Mouse (Mus musculus) liver, postnatal 0 days (tissue): ENCODE data around the gene Cmtm5. TPM values are rescaled to one million over a fixed set of nuclear protein-coding genes. Genes with fewer than 3 reads are reported as not detected.
A peak's percentile ranks its signal among the peaks of the same experiment; 100 is the strongest.

Source experiments
- ATAC-seq: fragments of 200-750 bp; cut with Nextera tagmentation; 2 replicates; pipeline ENCODE4 v1.8.0; 2017; ENCODE audit warnings: mild to moderate bottlenecking, moderate library complexity
- DNase-seq: peaks from one replicate; pipeline ENCODE4 v3.0.0-alpha.2; 2016
- H3K27ac ChIP-seq: fragments of 300-500 bp; sonication (generic); 2 replicates; pipeline ENCODE4 v1.5.1; 2014; ENCODE audit warnings: antibody characterized with exemption, moderate library complexity, mild to moderate bottlenecking, low read depth
- H3K27me3 ChIP-seq: fragments of 300-500 bp; sonication (generic); 2 replicates; pipeline ENCODE4 v1.6.1; 2014; ENCODE audit warnings: low read length, control low read depth, mixed read lengths; ENCODE audit not compliant: insufficient read depth
- H3K36me3 ChIP-seq: fragments of 300-500 bp; sonication (generic); replicated peaks from 2 replicates; pipeline ENCODE4 v1.6.1; 2014; ENCODE audit warnings: mild to moderate bottlenecking, control low read depth, low read length, moderate library complexity, mixed read lengths; ENCODE audit not compliant: insufficient read depth
- H3K4me1 ChIP-seq: fragments of 300-500 bp; sonication (generic); 2 replicates; pipeline ENCODE4 v1.6.1; 2014; ENCODE audit warnings: antibody characterized with exemption, mild to moderate bottlenecking, control low read depth; ENCODE audit not compliant: insufficient read depth
- H3K4me2 ChIP-seq: fragments of 300-500 bp; sonication (generic); 2 replicates; pipeline ENCODE4 v1.6.1; 2014; ENCODE audit warnings: low read depth, mild to moderate bottlenecking, low read length, moderate library complexity, mixed read lengths
- H3K4me3 ChIP-seq: fragments of 300-500 bp; sonication (generic); 2 replicates; pipeline ENCODE4 v1.5.1; 2014; ENCODE audit warnings: low read depth, low read length
- H3K9ac ChIP-seq: fragments of 300-500 bp; sonication (generic); replicated peaks from 2 replicates; pipeline ENCODE4 v1.6.1; 2014; ENCODE audit warnings: mild to moderate bottlenecking, moderate library complexity
- H3K9me3 ChIP-seq: fragments of 300-500 bp; sonication (generic); 2 replicates; pipeline ENCODE4 v1.6.1; 2016; ENCODE audit warnings: mild to moderate bottlenecking, control low read depth, low read length, mixed read lengths
- CTCF ChIP-seq: sonication (generic); IDR thresholded peaks from 2 replicates; pipeline ENCODE4 v1.5.1; 2016; ENCODE audit warnings: antibody characterized with exemption, low read depth
- EP300 ChIP-seq: IDR thresholded peaks from 2 replicates; pipeline ENCODE4 v1.6.1; 2016; ENCODE audit warnings: antibody characterized with exemption, low read depth, mild to moderate bottlenecking
- WGBS: fragments of 180-500 bp; shearing (Covaris S2); extraction: QIAGEN DNeasy Blood & Tissue Kit; methylation state at CpG from one replicate; pipeline ENCODE4 v1.1.7; 2014; ENCODE audit not compliant: insufficient replicate concordance; 5-methylcytosine and 5-hydroxymethylcytosine counted together
- polyA plus RNA-seq: library from polyadenylated mRNA; unstranded; fragments of >200 nt; fragmentation: Nextera tagmentation; extraction: Ambion mirVana; gene quantifications from 2 replicates; pipeline ENCODE4 v1.2.1, GENCODE M21; 2015

Gene Cmtm5
- polyA plus RNA-seq, 1 experiment from 2014 or later: not detected

DNA sequence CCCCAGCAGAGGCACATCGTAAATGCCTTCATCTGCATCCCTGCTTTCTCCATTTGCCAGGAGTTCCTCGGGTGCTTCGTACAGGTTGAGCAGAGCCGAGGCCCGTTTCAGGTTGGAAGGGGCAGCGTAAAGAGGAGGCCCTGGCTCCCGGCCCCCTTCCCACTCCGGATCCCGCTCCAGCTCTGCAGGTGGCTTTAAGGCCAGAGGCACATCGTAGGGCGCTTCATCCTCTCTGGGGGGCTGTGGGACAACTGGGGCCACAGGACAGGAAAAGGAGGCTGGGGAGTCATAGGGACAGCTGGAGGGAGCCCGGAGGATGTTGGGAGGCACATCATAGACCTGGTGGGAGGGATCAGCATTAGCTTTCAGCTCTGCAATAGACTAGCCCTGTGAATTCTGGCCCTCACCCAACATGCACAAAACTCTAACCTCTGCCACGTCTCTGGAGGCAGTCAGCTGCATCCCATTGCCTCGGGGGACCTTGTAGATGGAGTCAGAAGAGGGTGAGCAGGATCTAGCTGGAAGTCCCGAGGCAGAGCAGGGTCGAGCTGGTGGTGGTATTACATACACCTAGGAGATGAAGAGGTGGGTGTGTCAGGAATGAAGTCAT, 15.9 kb upstream of the Cmtm5 start:
- no peak overlapping the region for H3K4me2 ChIP-seq
- no peak for TF ChIP-seq EP300
- TF ChIP-seq CTCF: no peak
- no peak overlapping the region for H3K4me3 ChIP-seq
- WGBS: 76% methylated on average over 16 of the region's 16 CpGs
- no peaks in the 10 kb centered on the region for H3K9me3 ChIP-seq
- ATAC-seq: no peak
- H3K27ac ChIP-seq: no peak overlapping the region
- H3K4me1 ChIP-seq: no peaks in the 10 kb centered on the region
- DNase-seq: no peak
- no peaks in the 10 kb centered on the region for H3K36me3 ChIP-seq
- H3K9ac ChIP-seq: no peak overlapping the region
- peaks cover 10% of the 10 kb centered on the region for H3K27me3 ChIP-seq

DNA sequence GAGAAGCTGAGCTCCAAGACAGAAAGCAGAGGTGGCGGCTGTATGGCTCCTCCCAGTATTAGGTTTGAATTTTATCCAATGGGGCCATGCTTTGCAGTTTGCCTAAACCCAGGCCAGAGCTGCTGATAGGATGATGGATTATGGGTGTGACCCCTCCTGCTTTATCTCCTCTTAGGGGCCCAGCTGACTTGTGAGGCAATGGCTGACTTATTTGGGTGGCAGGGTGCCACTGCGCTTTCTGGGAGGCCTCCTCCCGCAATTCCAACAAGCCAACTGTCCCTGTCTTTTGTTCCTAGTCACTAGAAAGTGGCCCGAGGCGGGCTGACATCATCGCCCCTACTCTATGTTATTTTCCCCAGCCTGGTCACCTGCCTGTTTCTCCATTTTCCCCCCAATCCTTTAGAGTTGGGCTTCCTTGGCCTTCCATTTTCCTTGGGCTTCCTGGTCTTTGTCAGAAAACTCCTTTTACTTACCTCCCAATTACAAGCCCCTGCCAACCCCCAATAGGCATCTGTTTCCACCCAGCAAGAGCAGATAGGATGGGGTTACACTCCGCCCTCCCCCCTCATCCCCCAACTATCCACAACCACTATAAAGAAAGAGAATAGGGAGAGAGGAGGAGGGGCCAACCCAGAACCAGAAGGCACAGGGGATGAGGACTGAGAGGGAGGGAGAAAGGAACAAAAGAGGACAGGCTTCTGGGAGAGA, 11.3 kb upstream of the Cmtm5 start:
- peaks cover 50% of the 10 kb centered on the region for H3K27me3 ChIP-seq
- H3K36me3 ChIP-seq: no peaks in the 10 kb centered on the region
- no peak overlapping the region for H3K4me2 ChIP-seq
- H3K9ac ChIP-seq: no peak overlapping the region
- TF ChIP-seq CTCF (no peak), EP300 (no peak)
- H3K4me3 ChIP-seq: no peak overlapping the region
- no peak for DNase-seq
- no peak overlapping the region for H3K27ac ChIP-seq
- H3K9me3 ChIP-seq: no peaks in the 10 kb centered on the region
- WGBS: 56% methylated on average over 7 of the region's 7 CpGs
- peaks cover 11% of the 10 kb centered on the region for H3K4me1 ChIP-seq
- ATAC-seq: peak; percentile 76

DNA sequence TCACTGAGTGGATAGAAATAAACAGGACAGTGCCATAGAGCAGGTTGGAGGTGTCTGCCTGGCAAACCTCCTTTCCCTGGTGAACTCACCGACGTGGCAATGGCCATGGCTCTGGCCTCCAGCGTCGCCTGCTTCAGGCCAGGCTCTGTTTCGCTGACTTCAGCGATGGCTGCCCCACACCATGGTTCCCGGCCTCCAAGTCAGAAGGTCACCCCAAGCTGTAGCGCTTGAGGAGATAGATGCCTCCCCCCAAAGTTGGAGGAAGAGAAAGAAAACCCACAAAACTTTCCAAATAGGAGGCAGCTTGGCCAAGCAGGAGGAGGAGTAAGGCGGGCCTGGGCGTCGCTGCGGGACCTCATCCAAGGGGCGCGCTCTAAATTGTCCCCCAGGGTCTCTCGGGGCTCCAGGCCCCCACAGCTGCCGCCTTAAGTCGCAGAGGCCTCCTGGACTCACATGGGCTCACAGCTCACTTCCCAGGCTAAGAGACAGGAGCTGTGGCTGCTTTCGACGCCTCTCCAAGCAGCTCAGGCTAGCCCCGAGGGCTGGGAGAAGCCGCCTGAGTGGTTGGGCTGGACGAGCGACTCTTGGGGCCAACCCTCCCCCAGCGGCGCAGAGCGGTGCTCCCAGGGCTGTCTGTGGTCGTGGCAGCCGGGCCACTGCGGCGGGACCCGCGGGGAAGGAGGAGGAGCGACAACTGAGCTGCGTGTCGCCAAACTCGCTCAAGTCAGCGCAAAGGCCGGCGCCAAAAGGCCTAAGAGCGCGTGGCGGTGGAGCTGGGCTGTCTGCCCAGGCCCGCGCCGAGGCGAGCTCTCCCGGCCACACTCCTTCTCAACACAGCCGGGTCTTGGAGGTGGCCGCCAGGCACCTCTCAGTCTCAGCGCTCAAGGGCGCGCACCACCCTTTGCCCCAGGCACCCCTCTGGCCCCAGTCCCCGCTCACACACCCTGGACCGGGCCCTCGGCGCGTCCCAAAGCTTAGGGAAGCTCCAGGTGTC, 10.4 kb upstream of the Cmtm5 start, which contains the start of gene Efs:
Gene Efs, minus strand, starts transcription at position 778 of the 994 bp plus-strand sequence.
- WGBS: 7% methylated on average over 56 of the region's 57 CpGs
- Histone ChIP-seq H3K36me3 (no peaks in the 10 kb centered on the region), H3K4me2 (peak within 1 kb of the TSS; percentile 66), H3K9me3 (no peaks in the 10 kb centered on the region), H3K4me3 (peak within 1 kb of the TSS; percentile 37), H3K4me1 (peaks cover 11% of the 10 kb centered on the region), H3K27ac (no peak within 1 kb of the TSS), H3K9ac (no peak within 1 kb of the TSS; the same call in 1 of the 2 replicates), H3K27me3 (peaks cover 50% of the 10 kb centered on the region)
- TF ChIP-seq CTCF (no peak), EP300 (no peak)
- ATAC-seq: peak; percentile 13; the same call in 1 of the 2 replicates
- DNase-seq: peak; percentile 26

DNA sequence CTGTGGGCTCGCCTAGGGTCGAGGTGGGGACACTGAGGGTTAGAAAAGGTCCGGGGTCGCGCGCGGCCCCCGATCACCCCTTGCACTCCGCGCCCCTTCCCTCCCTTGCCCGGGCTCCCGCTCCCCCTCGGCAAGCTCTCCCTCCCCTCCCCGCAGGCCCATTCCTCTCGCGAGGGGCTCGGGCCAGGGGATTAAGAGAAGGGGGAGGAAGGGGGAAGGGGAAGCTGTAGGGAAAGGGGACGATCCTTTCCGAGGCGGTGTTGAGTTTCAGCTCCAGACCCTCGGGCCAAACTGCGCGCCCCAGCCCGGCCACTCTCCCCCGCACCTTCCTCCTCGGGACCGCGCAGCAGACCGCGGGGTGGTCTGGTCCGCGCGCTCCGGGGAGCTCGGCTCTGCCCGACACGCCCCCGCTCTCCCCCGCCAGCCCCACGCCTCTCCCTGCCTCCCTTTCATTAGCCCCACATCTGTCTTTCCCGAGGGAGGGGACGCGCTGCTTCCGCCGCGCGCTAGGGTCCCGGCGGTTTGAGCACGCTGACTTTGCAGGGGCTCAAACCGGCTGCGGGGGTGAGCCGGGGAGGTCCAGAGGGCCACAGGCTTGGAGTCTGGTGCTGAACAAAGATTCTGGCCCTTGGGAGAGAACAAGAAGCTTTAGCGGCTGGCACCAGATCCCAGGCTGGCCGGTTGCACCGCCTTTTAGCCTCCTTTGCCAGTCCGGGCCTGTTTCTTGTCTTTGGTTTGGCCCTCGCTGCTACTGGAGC, 9.5 kb upstream of the Cmtm5 start:
- no peak for DNase-seq
- Histone ChIP-seq H3K9ac (no peak overlapping the region; the same call in 1 of the 2 replicates), H3K9me3 (no peaks in the 10 kb centered on the region), H3K27ac (no peak overlapping the region), H3K4me1 (peaks cover 11% of the 10 kb centered on the region), H3K4me2 (peak overlapping the region; percentile 66), H3K27me3 (peaks cover 50% of the 10 kb centered on the region), H3K36me3 (no peaks in the 10 kb centered on the region), H3K4me3 (peak overlapping the region; percentile 37)
- TF ChIP-seq EP300: no peak
- TF ChIP-seq CTCF: no peak
- WGBS: 2% methylated on average over 50 of the region's 58 CpGs
- ATAC-seq: no peak

DNA sequence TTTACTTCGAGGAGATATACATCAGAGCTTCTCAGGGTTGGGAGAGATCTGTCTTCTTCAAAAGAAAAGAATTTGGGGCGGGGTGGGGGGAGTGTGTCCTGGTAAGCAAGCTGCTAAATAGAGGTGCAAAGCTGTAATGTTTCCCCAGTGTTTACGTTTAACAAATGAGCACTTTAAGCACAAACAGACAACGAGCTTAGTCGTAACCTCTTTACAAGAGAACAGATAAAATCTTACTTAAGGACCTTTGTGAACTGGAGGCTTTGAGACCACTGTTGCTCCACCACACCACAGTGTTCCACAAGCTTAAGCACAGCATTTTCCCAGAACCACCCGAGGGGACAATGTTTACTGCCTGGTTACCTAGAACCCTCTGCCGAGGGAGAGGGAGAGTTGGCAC, 8.8 kb upstream of the Cmtm5 start:
- WGBS: 21% methylated on average over 7 of the region's 7 CpGs
- H3K27ac ChIP-seq: no peak overlapping the region
- peaks cover 50% of the 10 kb centered on the region for H3K27me3 ChIP-seq
- TF ChIP-seq CTCF (no peak), EP300 (no peak)
- H3K4me2 ChIP-seq: no peak overlapping the region
- H3K9me3 ChIP-seq: no peaks in the 10 kb centered on the region
- peaks cover 11% of the 10 kb centered on the region for H3K4me1 ChIP-seq
- H3K4me3 ChIP-seq: no peak overlapping the region
- no peaks in the 10 kb centered on the region for H3K36me3 ChIP-seq
- ATAC-seq (no peak), DNase-seq (no peak)
- H3K9ac ChIP-seq: no peak overlapping the region
